Mouse (Mus musculus) heart, embryonic 14.5 days (tissue): Measurements from ENCODE around the gene Ercc2. TPM values are rescaled to one million over a fixed set of nuclear protein-coding genes. Genes with fewer than 3 reads are reported as not detected.
A peak's percentile ranks its signal among the peaks of the same experiment; 100 is the strongest.

ENCODE experiments used
- ATAC-seq: fragments of 200-750 bp; cut with Nextera tagmentation; 2 replicates; pipeline ENCODE4 v1.8.0; 2017; ENCODE audit warnings: low read depth, moderate TSS enrichment; ENCODE audit not compliant: insufficient number of reproducible peaks, insufficient read depth, low FRiP score
- H3K27ac ChIP-seq, 2 experiments: fragments of 200-500 bp in 1 of 2; fragments of 300-500 bp in 1 of 2; sonication (generic) in 1 of 2; replicated peaks in 1 of 2; 2 replicates each; pipeline ENCODE4 v1.5.1; 2012 to 2014; ENCODE audit warnings: low read depth in 2 of 2, low read length in 2 of 2, control low read depth in 1 of 2, mild to moderate bottlenecking in 1 of 2, mixed read lengths in 1 of 2; ENCODE audit not compliant: control insufficient read depth in 1 of 2, insufficient read depth in 1 of 2
- H3K27me3 ChIP-seq: fragments of 300-500 bp; sonication (generic); 2 replicates; pipeline ENCODE4 v1.6.1; 2014; ENCODE audit warnings: mild to moderate bottlenecking, low read length, control low read depth; ENCODE audit not compliant: control insufficient read depth, insufficient read depth
- H3K36me3 ChIP-seq: fragments of 300-500 bp; sonication (generic); 2 replicates; pipeline ENCODE4 v1.6.1; 2014; ENCODE audit warnings: mild to moderate bottlenecking, control low read depth, low read length, mixed read lengths; ENCODE audit not compliant: control insufficient read depth, insufficient read depth
- H3K4me1 ChIP-seq, 2 experiments: fragments of 200-500 bp in 1 of 2; fragments of 300-500 bp in 1 of 2; sonication (generic) in 1 of 2; 2 replicates each; pipeline ENCODE4 v1.6.1; 2012 to 2014; ENCODE audit warnings: low read length in 2 of 2, control low read depth in 1 of 2, mixed read lengths in 1 of 2; ENCODE audit not compliant: control insufficient read depth in 2 of 2, insufficient read depth in 2 of 2
- H3K4me2 ChIP-seq: fragments of 300-500 bp; sonication (generic); 2 replicates; pipeline ENCODE4 v1.6.1; 2014; ENCODE audit warnings: mild to moderate bottlenecking, low read length
- H3K4me3 ChIP-seq, 2 experiments: fragments of 200-500 bp in 1 of 2; fragments of 300-500 bp in 1 of 2; sonication (generic) in 1 of 2; 2 replicates each; pipeline ENCODE4 v1.5.1; 2012 to 2014; ENCODE audit warnings: low read length in 2 of 2, mild to moderate bottlenecking in 2 of 2, control low read depth in 1 of 2, low read depth in 1 of 2, moderate library complexity in 1 of 2; ENCODE audit not compliant: control insufficient read depth in 1 of 2, insufficient read depth in 1 of 2
- H3K9ac ChIP-seq: fragments of 300-500 bp; sonication (generic); 2 replicates; pipeline ENCODE4 v1.6.1; 2014; ENCODE audit warnings: mild to moderate bottlenecking, low read length
- H3K9me3 ChIP-seq: fragments of 300-500 bp; sonication (generic); 2 replicates; pipeline ENCODE4 v1.6.1; 2016; ENCODE audit warnings: low read length, control low read depth; ENCODE audit not compliant: control insufficient read depth
- WGBS: fragments of 180-500 bp; shearing (Covaris S2); extraction: QIAGEN DNeasy Blood & Tissue Kit; methylation state at CpG from one replicate; pipeline ENCODE4 v1.1.7; 2014; 5-methylcytosine and 5-hydroxymethylcytosine counted together
- polyA plus RNA-seq: library from polyadenylated mRNA; unstranded; fragments of >200 nt; fragmentation: Nextera tagmentation; extraction: Ambion mirVana; gene quantifications from 2 replicates; pipeline ENCODE4 v1.2.1, GENCODE M21; 2014

The Ercc2 gene
- polyA plus RNA-seq, 1 experiment from 2014 or later = 6.6 TPM

GRCm38 (mm10) chr7:19410766-19411344 is 29.0 kb downstream of the Ercc2 start:
- Histone ChIP-seq H3K4me2 (peak overlapping the region; percentile 72), H3K9me3 (0 out of 2 replicates have a peak, but pooled peaks cover 3% of the 10 kb centered on the region), H3K4me3 (peak overlapping the region; percentile 43 to 50), H3K4me1 (peaks cover 16 to 20% of the 10 kb centered on the region in 2 experiments), H3K27ac (peak overlapping the region; percentile 93 to 95), H3K36me3 (peaks cover 28% of the 10 kb centered on the region), H3K9ac (peak overlapping the region; percentile 79), H3K27me3 (no peaks in the 10 kb centered on the region)
- ATAC-seq = peak; percentile 81
- WGBS = 43% methylated on average over 11 of the region's 11 CpGs

DNA sequence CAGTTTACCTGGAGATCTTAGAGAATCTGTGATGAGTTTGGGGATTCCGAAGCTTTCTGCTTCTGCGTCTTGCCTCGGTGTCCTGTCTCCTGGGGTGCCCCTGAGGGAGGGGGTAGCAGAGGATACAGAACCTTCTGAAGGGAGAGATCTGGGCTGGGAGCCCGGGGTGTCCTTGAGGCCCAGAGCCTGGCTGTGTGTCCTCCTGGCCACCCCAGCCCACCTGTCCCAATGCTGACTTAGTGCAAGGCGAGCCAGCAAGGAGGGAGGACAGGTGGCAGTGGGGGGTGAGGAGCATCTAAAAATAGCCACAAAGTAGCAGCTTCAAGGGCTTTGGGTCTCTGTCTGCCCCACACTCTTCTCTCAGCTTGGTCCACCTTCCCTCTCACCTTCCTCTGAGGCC is 30.0 kb downstream of the Ercc2 start:
- WGBS = 60% methylated on average over 5 of the region's 5 CpGs
- Histone ChIP-seq H3K27ac (peak overlapping the region; percentile 93 to 95), H3K4me3 (peak overlapping the region; percentile 43 to 50), H3K36me3 (peaks cover 37% of the 10 kb centered on the region), H3K4me1 (peaks cover 18 to 20% of the 10 kb centered on the region in 2 experiments), H3K27me3 (no peaks in the 10 kb centered on the region), H3K9me3 (0 out of 2 replicates have a peak, but pooled peaks cover 3% of the 10 kb centered on the region), H3K9ac (peak overlapping the region; percentile 79), H3K4me2 (peak overlapping the region; percentile 72)
- no peak for ATAC-seq

DNA sequence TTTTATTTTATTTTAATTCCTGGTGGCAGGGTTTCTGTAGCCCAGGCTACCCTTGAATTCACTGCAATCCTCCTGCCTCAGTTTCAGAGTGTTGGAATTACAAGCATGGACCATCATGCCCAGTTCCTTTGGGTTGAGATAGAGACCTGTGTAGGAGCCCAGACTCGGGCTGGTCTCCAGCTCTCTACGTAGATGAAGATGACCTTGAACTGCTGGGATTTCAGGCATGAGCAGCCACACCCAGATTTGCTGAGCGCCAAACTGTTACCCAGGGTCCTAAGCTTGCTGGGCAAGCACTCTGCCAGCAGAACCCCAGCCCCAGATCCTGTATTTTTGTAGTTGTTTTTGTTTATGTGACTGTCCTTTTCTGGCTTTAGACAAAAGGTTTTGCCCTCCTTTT is 31.7 kb downstream of the Ercc2 start:
- WGBS = 72% methylated on average over 3 of the region's 3 CpGs
- H3K9ac ChIP-seq = no peak overlapping the region
- no peak overlapping the region for H3K4me3 ChIP-seq
- ATAC-seq = no peak
- peaks cover 52% of the 10 kb centered on the region for H3K36me3 ChIP-seq
- H3K27ac ChIP-seq = no peak overlapping the region
- peaks cover 18 to 20% of the 10 kb centered on the region in 2 experiments for H3K4me1 ChIP-seq
- H3K27me3 ChIP-seq = no peaks in the 10 kb centered on the region
- H3K9me3 ChIP-seq = 0 out of 2 replicates have a peak, but pooled peaks cover 3% of the 10 kb centered on the region
- no peak overlapping the region for H3K4me2 ChIP-seq

GRCm38 (mm10) chr7:19416590-19416989 is 34.8 kb downstream of the Ercc2 start:
- peaks cover 56% of the 10 kb centered on the region for H3K36me3 ChIP-seq
- 0 out of 2 replicates have a peak, but pooled peaks cover 3% of the 10 kb centered on the region for H3K9me3 ChIP-seq
- 53% methylated on average over 15 of the region's 15 CpGs for WGBS
- ATAC-seq = no peak
- H3K27me3 ChIP-seq = peaks cover 15% of the 10 kb centered on the region
- H3K27ac ChIP-seq = no peak overlapping the region
- peaks cover 5 to 16% of the 10 kb centered on the region in 2 experiments; a peak in 2 of 4 replicates for H3K4me1 ChIP-seq
- no peak overlapping the region; the same call in 1 of the 2 replicates for H3K9ac ChIP-seq
- H3K4me3 ChIP-seq = no peak overlapping the region
- H3K4me2 ChIP-seq = no peak overlapping the region

GRCm38 (mm10) chr7:19420121-19420520 is 38.3 kb downstream of the Ercc2 start:
- H3K4me3 ChIP-seq = no peak overlapping the region
- H3K9ac ChIP-seq = no peak overlapping the region
- H3K27me3 ChIP-seq = peaks cover 15% of the 10 kb centered on the region
- 11% methylated on average over 28 of the region's 28 CpGs for WGBS
- no peak overlapping the region for H3K27ac ChIP-seq
- H3K36me3 ChIP-seq = peaks cover 45% of the 10 kb centered on the region
- peaks cover 5 to 10% of the 10 kb centered on the region in 2 experiments; a peak in 2 of 4 replicates for H3K4me1 ChIP-seq
- ATAC-seq = no peak
- no peak overlapping the region for H3K4me2 ChIP-seq
- no peaks in the 10 kb centered on the region for H3K9me3 ChIP-seq

GRCm38 (mm10) chr7:19420821-19421636 is 39.2 kb downstream of the Ercc2 start:
- peak overlapping the region; percentile 31 to 46 for H3K4me3 ChIP-seq
- H3K4me2 ChIP-seq = peak overlapping the region; percentile 60
- ATAC-seq = peak; percentile 79
- peaks cover 5 to 10% of the 10 kb centered on the region in 2 experiments; a peak in 2 of 4 replicates for H3K4me1 ChIP-seq
- H3K27me3 ChIP-seq = peaks cover 15% of the 10 kb centered on the region
- no peak overlapping the region for H3K27ac ChIP-seq
- no peaks in the 10 kb centered on the region for H3K9me3 ChIP-seq
- 14% methylated on average over 40 of the region's 43 CpGs for WGBS
- peak overlapping the region; percentile 39; the same call in 1 of the 2 replicates for H3K9ac ChIP-seq
- H3K36me3 ChIP-seq = peaks cover 50% of the 10 kb centered on the region

DNA sequence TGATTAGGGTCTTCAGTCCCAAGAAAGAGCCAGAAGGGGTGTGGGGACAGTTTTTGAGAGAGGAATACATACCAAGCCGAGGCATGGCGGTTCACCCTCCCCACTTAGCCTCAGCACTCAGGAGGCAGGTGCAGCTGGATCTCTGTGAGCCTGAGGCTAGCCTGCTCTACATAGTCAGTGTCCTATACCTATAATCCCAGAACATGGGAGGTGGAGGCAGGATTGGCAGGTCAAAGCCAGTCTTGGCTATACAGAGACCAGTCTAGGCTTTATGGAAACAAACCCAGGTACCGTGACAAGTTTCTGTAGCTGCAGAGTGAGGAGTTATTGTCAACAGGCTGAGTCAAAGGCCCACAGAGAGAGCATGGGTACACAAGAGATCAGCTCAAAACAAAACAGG is 41.3 kb downstream of the Ercc2 start:
- Histone ChIP-seq H3K27ac (no peak overlapping the region), H3K27me3 (peaks cover 15% of the 10 kb centered on the region), H3K4me1 (peaks cover 3 to 10% of the 10 kb centered on the region in 2 experiments; a peak in 2 of 4 replicates), H3K4me3 (no peak overlapping the region), H3K9me3 (no peaks in the 10 kb centered on the region), H3K36me3 (peaks cover 52% of the 10 kb centered on the region), H3K4me2 (no peak overlapping the region), H3K9ac (no peak overlapping the region)
- ATAC-seq = no peak
- 88% methylated on average over 3 of the region's 3 CpGs for WGBS
